Mouse (Mus musculus): ENCODE measurements around the gene Dusp2.

GRCm38 (mm10) chr2:127324456-127324855 is 11.5 kb upstream of the Dusp2 start:
- no peak for TF ChIP-seq CTCF (IDR thresholded peaks at IDR 0.05; ENCODE audit: insufficient read depth, low read depth, low read length)
- TF ChIP-seq POLR2A (IDR thresholded peaks at IDR 0.05; ENCODE audit: insufficient read depth, low read depth, low read length), result no peak
